Mouse (Mus musculus) intestine, embryonic 14.5 days (tissue): ENCODE data around the gene 1700001O22Rik. TPM values are rescaled to one million over a fixed set of nuclear protein-coding genes. Genes with fewer than 3 reads are reported as not detected.

Source experiments
- ATAC-seq: fragments of 200-750 bp; cut with Nextera tagmentation; replicated peaks from 2 replicates; pipeline ENCODE4 v1.8.0; 2017; ENCODE audit warnings: low read depth, moderate number of reproducible peaks, moderate TSS enrichment, moderate library complexity; ENCODE audit not compliant: low FRiP score, low TSS enrichment
- DNase-seq: peaks from one replicate; pipeline ENCODE4 v3.0.0-alpha.2; 2018; ENCODE audit warnings: low spot score
- H3K27ac ChIP-seq: fragments of 300-500 bp; sonication (generic); 2 replicates; pipeline ENCODE4 v1.5.1; 2014; ENCODE audit warnings: low read depth, mild to moderate bottlenecking, control low read depth
- H3K27me3 ChIP-seq: fragments of 300-500 bp; sonication (generic); replicated peaks from 2 replicates; pipeline ENCODE4 v1.6.1; 2014; ENCODE audit warnings: low read length, control low read depth; ENCODE audit not compliant: control insufficient read depth, insufficient read depth
- H3K36me3 ChIP-seq: fragments of 300-500 bp; sonication (generic); 2 replicates; pipeline ENCODE4 v1.6.1; 2014; ENCODE audit warnings: low read length, control low read depth; ENCODE audit not compliant: control insufficient read depth, insufficient read depth
- H3K4me1 ChIP-seq: fragments of 300-500 bp; sonication (generic); replicated peaks from 2 replicates; pipeline ENCODE4 v1.6.1; 2014; ENCODE audit warnings: low read length, control low read depth, mixed read lengths; ENCODE audit not compliant: control insufficient read depth, insufficient read depth
- H3K4me2 ChIP-seq: fragments of 300-500 bp; sonication (generic); 2 replicates; pipeline ENCODE4 v1.6.1; 2014; ENCODE audit warnings: low read length
- H3K4me3 ChIP-seq: fragments of 300-500 bp; sonication (generic); 2 replicates; pipeline ENCODE4 v1.5.1; 2014; ENCODE audit warnings: low read depth, low read length, control low read depth, mixed read lengths
- H3K9ac ChIP-seq: fragments of 300-500 bp; sonication (generic); 2 replicates; pipeline ENCODE4 v1.6.1; 2014; ENCODE audit warnings: mild to moderate bottlenecking, low read length
- H3K9me3 ChIP-seq: fragments of 300-500 bp; sonication (generic); 2 replicates; pipeline ENCODE4 v1.6.1; 2016; ENCODE audit warnings: low read length, control low read depth; ENCODE audit not compliant: control insufficient read depth
- WGBS: fragments of 180-500 bp; shearing (Covaris S2); extraction: QIAGEN DNeasy Blood & Tissue Kit; methylation state at CpG from one replicate; pipeline ENCODE4 v1.1.7; 2014; 5-methylcytosine and 5-hydroxymethylcytosine counted together
- polyA plus RNA-seq: library from polyadenylated mRNA; unstranded; fragments of >200 nt; fragmentation: Nextera tagmentation; extraction: Ambion mirVana; gene quantifications from 2 replicates; pipeline ENCODE4 v1.2.1, GENCODE M21; 2014

Gene 1700001O22Rik
- polyA plus RNA-seq, 1 experiment from 2014 or later = 2.1 TPM

- DNase-seq = no peak
These were observed 8.1 kb downstream of the 1700001O22Rik start for GRCm38 (mm10) chr2:30795271-30795888.

GRCm38 (mm10) chr2:30794179-30795108 lies 9.0 kb downstream of the 1700001O22Rik start:
- H3K4me2 ChIP-seq = peak overlapping the region; percentile 64
- DNase-seq (peak; percentile 100), ATAC-seq (peak; percentile 82)
- 5% methylated on average over 48 of the region's 48 CpGs for WGBS
- peak overlapping the region; percentile 36 for H3K4me3 ChIP-seq
- H3K9ac ChIP-seq = peak overlapping the region; percentile 56
- no peaks in the 10 kb centered on the region for H3K36me3 ChIP-seq
- H3K4me1 ChIP-seq = peaks cover 13% of the 10 kb centered on the region; the same call in 1 of the 2 replicates
- no peak overlapping the region for H3K27ac ChIP-seq
- no peaks in the 10 kb centered on the region for H3K27me3 ChIP-seq
- H3K9me3 ChIP-seq = no peaks in the 10 kb centered on the region

More at GRCm38 (mm10) chr2:30795271-30795888, 8.1 kb downstream of the 1700001O22Rik start:
- no peak for ATAC-seq
- peak overlapping the region; percentile 64 for H3K4me2 ChIP-seq
- H3K27ac ChIP-seq = no peak overlapping the region
- H3K27me3 ChIP-seq = 0 out of 2 replicates have a peak, but pooled peaks cover 6% of the 10 kb centered on the region
- no peaks in the 10 kb centered on the region for H3K36me3 ChIP-seq
- H3K9ac ChIP-seq = no peak overlapping the region
- H3K4me3 ChIP-seq = 0 out of 2 replicates have a peak overlapping the region, but pooled peaks have one; percentile 36
- no peaks in the 10 kb centered on the region for H3K9me3 ChIP-seq
- H3K4me1 ChIP-seq = peaks cover 13% of the 10 kb centered on the region; the same call in 1 of the 2 replicates
- 78% methylated on average over 7 of the region's 7 CpGs for WGBS

- 92% methylated on average over 7 of the region's 7 CpGs for WGBS
- no peaks in the 10 kb centered on the region for H3K27me3 ChIP-seq
- H3K4me1 ChIP-seq = peaks cover 19% of the 10 kb centered on the region; the same call in 1 of the 2 replicates
- no peaks in the 10 kb centered on the region for H3K36me3 ChIP-seq
- DNase-seq (no peak), ATAC-seq (no peak)
- no peaks in the 10 kb centered on the region for H3K9me3 ChIP-seq
- H3K4me2 ChIP-seq = no peak overlapping the region
- H3K4me3 ChIP-seq = no peak overlapping the region
- H3K9ac ChIP-seq = no peak overlapping the region
- no peak overlapping the region for H3K27ac ChIP-seq
These were observed 11.4 kb downstream of the 1700001O22Rik start for GRCm38 (mm10) chr2:30792061-30792460.

- no peaks in the 10 kb centered on the region for H3K27me3 ChIP-seq
- 57% methylated on average over 4 of the region's 4 CpGs for WGBS
- peaks cover 27% of the 10 kb centered on the region for H3K4me1 ChIP-seq
These were observed 16.0 kb downstream of the 1700001O22Rik start for GRCm38 (mm10) chr2:30787466-30787865.

GRCm38 (mm10) chr2:30784078-30784994 lies 19.1 kb downstream of the 1700001O22Rik start:
- H3K4me1 ChIP-seq = peaks cover 31% of the 10 kb centered on the region
- peak overlapping the region; percentile 27 for H3K4me3 ChIP-seq
- ATAC-seq = peak; percentile 67

More at GRCm38 (mm10) chr2:30787466-30787865, 16.0 kb downstream of the 1700001O22Rik start:
- Histone ChIP-seq H3K36me3 (no peaks in the 10 kb centered on the region), H3K4me2 (no peak overlapping the region), H3K9me3 (no peaks in the 10 kb centered on the region), H3K27ac (no peak overlapping the region), H3K9ac (no peak overlapping the region), H3K4me3 (no peak overlapping the region)
- DNase-seq (no peak), ATAC-seq (no peak)

GRCm38 (mm10) chr2:30783346-30783745 lies 20.1 kb downstream of the 1700001O22Rik start:
- H3K9me3 ChIP-seq = no peaks in the 10 kb centered on the region
- no peak overlapping the region for H3K9ac ChIP-seq
- H3K27ac ChIP-seq = peak overlapping the region; percentile 71; the same call in 1 of the 2 replicates
- DNase-seq = peak; percentile 74
- peak overlapping the region; percentile 63 for H3K4me2 ChIP-seq
- ATAC-seq = peak; percentile 72
- WGBS = 0% methylated on average over 13 of the region's 13 CpGs
- no peaks in the 10 kb centered on the region for H3K27me3 ChIP-seq
- peaks cover 34% of the 10 kb centered on the region for H3K4me1 ChIP-seq
- no peak overlapping the region for H3K4me3 ChIP-seq
- no peaks in the 10 kb centered on the region for H3K36me3 ChIP-seq

More at GRCm38 (mm10) chr2:30784078-30784994, 19.1 kb downstream of the 1700001O22Rik start:
- Histone ChIP-seq H3K9ac (peak overlapping the region; percentile 56), H3K4me2 (peak overlapping the region; percentile 63), H3K27ac (peak overlapping the region; percentile 71), H3K27me3 (no peaks in the 10 kb centered on the region), H3K36me3 (no peaks in the 10 kb centered on the region), H3K9me3 (no peaks in the 10 kb centered on the region)
- 11% methylated on average over 38 of the region's 40 CpGs for WGBS
- peak; percentile 81 for DNase-seq

- Histone ChIP-seq H3K4me3 (no peak overlapping the region), H3K4me1 (peaks cover 34% of the 10 kb centered on the region)
These were observed 20.9 kb downstream of the 1700001O22Rik start for GRCm38 (mm10) chr2:30782312-30783290.

More at GRCm38 (mm10) chr2:30782312-30783290, 20.9 kb downstream of the 1700001O22Rik start:
- no peak overlapping the region for H3K9ac ChIP-seq
- peak overlapping the region; percentile 63 for H3K4me2 ChIP-seq
- DNase-seq (no peak), ATAC-seq (no peak)
- 77% methylated on average over 8 of the region's 8 CpGs for WGBS
- no peaks in the 10 kb centered on the region for H3K36me3 ChIP-seq
- no peaks in the 10 kb centered on the region for H3K27me3 ChIP-seq
- peak overlapping the region; percentile 71; the same call in 1 of the 2 replicates for H3K27ac ChIP-seq
- no peaks in the 10 kb centered on the region for H3K9me3 ChIP-seq
